Mouse (Mus musculus): ENCODE results near the gene Luzp1.

The Luzp1 gene

DNA sequence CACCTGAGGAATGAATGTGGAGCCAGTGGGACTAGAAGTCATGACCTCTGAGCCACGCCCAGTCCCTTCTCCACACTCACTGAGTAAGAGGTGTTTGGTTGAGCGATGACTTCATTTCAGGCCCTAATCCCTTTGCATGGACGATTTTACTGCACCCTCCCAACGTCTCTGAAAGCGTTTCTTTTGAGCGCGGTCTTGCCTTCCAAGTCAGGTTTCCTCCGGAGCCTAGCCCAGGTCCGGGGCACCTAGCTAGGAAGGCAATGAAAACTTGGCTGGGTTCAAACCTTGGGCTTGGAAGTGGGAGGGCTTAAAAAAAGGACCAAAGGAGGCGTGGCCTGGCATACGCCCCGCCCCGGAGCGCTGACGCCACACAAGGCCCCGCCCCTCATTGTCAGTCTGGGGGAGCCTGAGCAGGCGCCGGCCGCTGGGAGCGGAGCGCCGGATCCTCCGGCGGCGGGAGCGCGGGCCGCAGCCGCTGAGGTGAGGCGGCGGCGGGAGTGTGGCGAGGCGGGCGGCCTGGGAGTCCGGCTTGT lies at the start of gene Luzp1:
Luzp1 (plus strand) TSS at position 391 of the 533 bp plus-strand sequence.
- in situ Hi-C loops (cut with MboI; ENCODE audit: unreplicated experiment in 2 of 2) = no loop called here

GRCm38 (mm10) chr4:136423224-136423623 lies 46.3 kb upstream of the Luzp1 start, which contains the start of gene Htr1d:
Htr1d (plus strand) TSS chr4:136423524.
- in situ Hi-C loops (cut with MboI; ENCODE audit: unreplicated experiment in 2 of 2) = loop anchor here in 1 of 2 experiments (25.0 kb wide), 1 partner anchor 664 kb away; no protein-coding TSS in a partner anchor

- in situ Hi-C loops (cut with MboI; ENCODE audit: unreplicated experiment in 2 of 2) = loop anchor here in 1 of 2 experiments (25.0 kb wide), 1 partner anchor 663 kb away; no protein-coding TSS in a partner anchor
Measured at GRCm38 (mm10) chr4:136424120-136424999, 45.2 kb upstream of the Luzp1 start.

GRCm38 (mm10) chr4:136425000-136425288 lies 44.6 kb upstream of the Luzp1 start:
- in situ Hi-C loops (cut with MboI; ENCODE audit: unreplicated experiment in 2 of 2) = loop anchor here (25.0 kb wide), 2 partner anchors 412 to 662 kb away; partner anchors contain the start of gene Ephb2 (in 1 of the 2)

- in situ Hi-C loops (cut with MboI; ENCODE audit: unreplicated experiment in 2 of 2) = loop anchor here in 1 of 2 experiments (25.0 kb wide), 2 partner anchors 407 to 657 kb away; partner anchors contain the start of gene Ephb2
Measured at GRCm38 (mm10) chr4:136430609-136431375, 38.8 kb upstream of the Luzp1 start.

DNA sequence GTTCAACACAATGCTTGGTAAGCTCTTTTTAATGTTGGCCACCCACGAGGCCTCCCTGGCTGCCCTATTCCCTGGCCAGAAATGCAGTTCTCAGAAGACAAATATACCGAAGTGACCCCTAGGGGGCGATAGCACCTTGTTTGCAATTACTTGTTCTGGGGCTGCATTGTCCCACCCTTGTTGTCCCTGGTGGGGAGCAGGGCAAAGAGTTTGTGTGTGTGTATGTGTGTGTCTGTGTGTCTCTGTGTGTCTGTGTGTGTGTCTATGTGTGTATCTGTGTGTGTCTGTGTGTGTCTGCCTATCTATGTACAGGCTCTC lies 38.2 kb upstream of the Luzp1 start:
- in situ Hi-C loops (cut with MboI; ENCODE audit: unreplicated experiment in 2 of 2) = loop anchor here in 1 of 2 experiments (25.0 kb wide), 2 partner anchors 406 to 656 kb away; partner anchors contain the start of gene Ephb2

DNA sequence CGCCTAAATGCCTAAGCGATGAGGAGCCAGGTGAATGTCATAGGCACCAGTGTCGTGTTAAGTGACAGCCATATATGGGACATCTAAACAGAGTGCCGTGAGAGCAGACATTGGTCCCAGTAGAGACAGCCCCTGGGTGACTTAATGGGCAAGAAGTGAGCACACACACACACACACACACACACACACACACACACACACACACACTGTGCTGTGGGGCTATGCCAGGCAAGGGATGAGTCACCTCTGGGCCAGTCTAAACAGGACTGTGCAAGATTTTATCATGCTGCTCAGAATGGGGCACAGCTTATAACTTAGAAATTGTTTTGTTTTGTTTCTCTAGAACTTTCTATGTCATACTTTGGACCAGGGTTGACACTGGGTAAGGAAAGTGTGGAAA lies 35.5 kb upstream of the Luzp1 start:
- in situ Hi-C loops (cut with MboI; ENCODE audit: unreplicated experiment in 2 of 2) = loop anchor here in 1 of 2 experiments (25.0 kb wide), 2 partner anchors 403 to 653 kb away; partner anchors contain the start of gene Ephb2

- in situ Hi-C loops (cut with MboI; ENCODE audit: unreplicated experiment in 2 of 2) = loop anchor here in 1 of 2 experiments (25.0 kb wide), 2 partner anchors 398 to 648 kb away; partner anchors contain the start of gene Ephb2
Measured at GRCm38 (mm10) chr4:136439106-136439505, 30.5 kb upstream of the Luzp1 start.

DNA sequence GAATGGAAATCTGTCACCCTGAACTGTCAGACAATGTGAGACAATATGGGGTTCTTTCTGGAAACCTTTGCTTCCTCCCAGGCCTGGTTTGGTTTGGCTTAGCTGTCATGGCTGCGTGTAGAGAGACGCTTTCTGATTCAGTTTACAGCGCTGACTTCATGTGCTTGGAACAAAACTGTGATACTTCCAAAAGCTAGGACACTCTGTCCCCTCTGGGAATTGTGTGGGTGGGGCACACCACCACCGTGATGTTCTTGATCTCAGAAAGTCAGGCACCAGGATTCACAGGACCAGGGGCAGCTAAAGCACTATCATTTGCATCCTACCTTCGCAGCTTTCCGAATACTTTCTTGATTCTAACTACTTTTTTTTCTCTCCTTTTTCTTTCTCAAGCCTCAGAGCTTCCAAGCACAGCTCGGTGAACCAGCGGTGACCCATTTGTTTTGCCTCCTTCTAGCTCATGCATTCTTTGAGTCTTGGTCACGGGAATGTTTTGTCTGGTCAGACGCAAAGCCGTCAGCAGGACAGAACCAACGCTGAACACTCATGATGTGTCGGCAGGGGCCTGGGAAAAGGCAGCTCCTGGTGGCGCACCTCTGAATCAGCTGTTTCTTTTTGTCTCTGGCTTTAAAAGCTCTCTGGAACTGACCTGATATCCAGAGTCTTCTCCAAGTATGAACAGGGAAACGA lies 28.1 kb upstream of the Luzp1 start:
- in situ Hi-C loops (cut with MboI; ENCODE audit: unreplicated experiment in 2 of 2) = loop anchor here in 1 of 2 experiments (25.0 kb wide), 2 partner anchors 396 to 646 kb away; partner anchors contain the start of gene Ephb2

GRCm38 (mm10) chr4:136444561-136444960 lies 25.0 kb upstream of the Luzp1 start:
- in situ Hi-C loops (cut with MboI; ENCODE audit: unreplicated experiment in 2 of 2) = loop anchor here in 1 of 2 experiments (25.0 kb wide), 2 partner anchors 393 to 643 kb away; partner anchors contain the start of gene Ephb2

DNA sequence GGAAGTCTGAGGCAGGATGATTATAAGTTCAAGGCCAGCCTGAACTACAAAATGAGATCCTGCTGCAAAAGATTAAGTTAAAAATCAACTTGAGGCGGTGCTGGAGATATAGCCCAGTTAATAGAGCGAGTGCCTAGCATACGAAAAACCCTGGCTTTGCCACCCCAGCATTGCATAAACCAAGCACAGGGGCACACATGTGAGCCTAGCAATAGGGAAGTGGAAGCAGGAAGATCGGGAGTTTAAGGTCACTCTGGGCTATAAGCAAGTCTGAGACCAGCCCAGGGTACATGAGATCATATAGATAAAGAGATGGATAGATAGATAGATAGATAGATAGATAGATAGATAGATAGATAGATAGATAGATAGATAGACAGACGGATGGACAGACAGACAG lies 19.8 kb upstream of the Luzp1 start:
- in situ Hi-C loops (cut with MboI; ENCODE audit: unreplicated experiment in 2 of 2) = loop anchor here in 1 of 2 experiments (5.0 to 25.0 kb wide), 4 partner anchors 173 to 638 kb away; partner anchors contain the start of genes Ephb2 and Lactbl1

DNA sequence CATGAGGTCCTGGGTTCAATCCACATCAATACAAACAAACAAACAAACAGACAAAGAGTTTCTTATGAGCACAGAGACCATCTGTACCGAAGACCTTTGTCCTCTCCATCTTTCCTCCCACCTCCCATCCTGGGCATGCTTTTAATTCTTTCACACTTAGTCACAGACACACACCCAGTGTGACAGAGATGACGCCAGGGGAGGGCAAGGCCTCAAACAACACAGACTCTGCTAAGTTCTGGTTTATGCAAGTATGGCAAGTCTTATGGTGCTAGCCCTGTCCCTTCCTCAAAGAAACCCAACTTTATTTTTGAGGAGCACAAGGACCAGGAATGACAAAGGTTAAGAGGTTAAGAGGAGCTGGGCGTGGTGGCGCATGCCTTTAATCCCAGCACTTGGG lies 19.3 kb upstream of the Luzp1 start:
- in situ Hi-C loops (cut with MboI; ENCODE audit: unreplicated experiment in 2 of 2) = loop anchor here in 1 of 2 experiments (5.0 to 10.0 kb wide), 2 partner anchors 172 to 195 kb away; partner anchors contain the start of gene Lactbl1

- in situ Hi-C loops (cut with MboI; ENCODE audit: unreplicated experiment in 2 of 2) = loop anchor here in 1 of 2 experiments (5.0 to 10.0 kb wide), 2 partner anchors 171 to 197 kb away; partner anchors contain the start of gene Lactbl1
Measured at GRCm38 (mm10) chr4:136451564-136451963, 18.0 kb upstream of the Luzp1 start.

GRCm38 (mm10) chr4:136452286-136452685 lies 17.3 kb upstream of the Luzp1 start:
- in situ Hi-C loops (cut with MboI; ENCODE audit: unreplicated experiment in 2 of 2) = loop anchor here in 1 of 2 experiments (5.0 to 10.0 kb wide), 2 partner anchors 170 to 197 kb away; partner anchors contain the start of gene Lactbl1

DNA sequence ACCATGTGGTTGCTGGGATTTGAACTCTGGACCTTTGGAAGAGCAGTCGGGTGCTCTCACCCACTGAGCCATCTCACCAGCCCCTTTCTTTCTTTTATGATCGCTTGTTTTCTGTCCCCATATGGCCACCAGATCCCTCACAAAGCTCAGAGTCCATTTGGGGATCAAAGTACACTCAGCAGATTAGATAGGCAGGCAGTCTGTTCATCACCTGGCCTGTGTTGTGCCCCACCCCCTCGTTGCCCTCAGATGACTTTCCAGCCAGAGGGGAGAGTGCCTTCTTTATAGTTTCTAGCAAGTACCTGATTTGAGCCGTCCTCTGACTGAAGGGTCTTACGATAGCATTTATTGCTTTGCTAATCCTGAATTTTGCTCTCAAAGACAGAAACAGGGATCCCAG lies 16.8 kb upstream of the Luzp1 start:
- in situ Hi-C loops (cut with MboI; ENCODE audit: unreplicated experiment in 2 of 2) = loop anchor here in 1 of 2 experiments (5.0 to 10.0 kb wide), 2 partner anchors 170 to 198 kb away; partner anchors contain the start of gene Lactbl1

DNA sequence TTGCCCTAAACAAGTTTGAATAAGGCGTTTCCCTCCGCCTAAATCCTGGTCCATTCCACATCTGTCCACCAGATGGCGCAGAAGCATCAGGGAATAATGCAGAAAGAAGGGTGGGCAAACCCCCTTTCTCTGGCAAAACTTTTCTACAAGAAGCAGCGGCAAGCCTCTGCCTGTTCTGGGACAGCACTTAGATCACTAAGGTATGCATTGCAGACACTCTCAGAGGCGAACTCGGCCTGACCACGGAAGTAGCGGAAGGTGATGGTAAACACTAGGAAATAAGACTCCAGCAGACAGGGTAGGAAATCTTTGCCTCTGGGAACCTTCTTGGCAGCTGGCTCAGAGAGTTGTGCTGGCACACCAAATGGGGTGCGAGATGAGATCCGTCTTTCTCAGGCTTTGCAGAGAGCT lies 14.7 kb upstream of the Luzp1 start:
- in situ Hi-C loops (cut with MboI; ENCODE audit: unreplicated experiment in 2 of 2) = loop anchor here (5.0 to 10.0 kb wide), 3 partner anchors 72 to 200 kb away; partner anchors contain the start of gene Lactbl1 (in 2 of the 2)

- in situ Hi-C loops (cut with MboI; ENCODE audit: unreplicated experiment in 2 of 2) = loop anchor here (5.0 to 10.0 kb wide), 3 partner anchors 71 to 202 kb away; partner anchors contain the start of gene Lactbl1 (in 1 of the 2)
Measured at GRCm38 (mm10) chr4:136456516-136457218, 12.9 kb upstream of the Luzp1 start.

- in situ Hi-C loops (cut with MboI; ENCODE audit: unreplicated experiment in 2 of 2) = loop anchor here (5.0 to 10.0 kb wide), 3 partner anchors 69 to 203 kb away; partner anchors contain the start of gene Lactbl1 (in 1 of the 2)
Measured at GRCm38 (mm10) chr4:136458276-136458675, 11.3 kb upstream of the Luzp1 start.

Data from v-Abl transformed pro-B cells (cell line).